Mouse (Mus musculus) limb, embryonic 13.5 days (tissue): ENCODE results near the gene Arap1. TPM values are rescaled to one million over a fixed set of nuclear protein-coding genes. Genes with fewer than 3 reads are reported as not detected.
A peak's percentile ranks its signal among the peaks of the same experiment; 100 is the strongest.

Experiments used
- ATAC-seq: fragments of 200-750 bp; cut with Nextera tagmentation; 2 replicates; pipeline ENCODE4 v1.8.0; 2017; ENCODE audit warnings: low read depth, moderate number of reproducible peaks, moderate TSS enrichment; ENCODE audit not compliant: low FRiP score
- H3K27ac ChIP-seq: fragments of 300-500 bp; sonication (generic); 2 replicates; pipeline ENCODE4 v1.5.1; 2015; ENCODE audit warnings: inconsistent platforms, mild to moderate bottlenecking, moderate library complexity
- H3K27me3 ChIP-seq: fragments of 300-500 bp; sonication (generic); 2 replicates; pipeline ENCODE4 v1.6.1; 2015; ENCODE audit warnings: mild to moderate bottlenecking, inconsistent platforms
- H3K36me3 ChIP-seq: fragments of 300-500 bp; sonication (generic); 2 replicates; pipeline ENCODE4 v1.6.1; 2015; ENCODE audit warnings: inconsistent platforms, mild to moderate bottlenecking, moderate library complexity
- H3K4me1 ChIP-seq: fragments of 300-500 bp; sonication (generic); 2 replicates; pipeline ENCODE4 v1.6.1; 2015; ENCODE audit warnings: inconsistent platforms
- H3K4me2 ChIP-seq: fragments of 300-500 bp; sonication (generic); replicated peaks from 2 replicates; pipeline ENCODE4 v1.6.1; 2015; ENCODE audit warnings: inconsistent platforms, mild to moderate bottlenecking, moderate library complexity
- H3K4me3 ChIP-seq: fragments of 300-500 bp; sonication (generic); 2 replicates; pipeline ENCODE4 v1.5.1; 2015; ENCODE audit warnings: moderate library complexity, mild to moderate bottlenecking, inconsistent platforms
- H3K9ac ChIP-seq: fragments of 300-500 bp; sonication (generic); 2 replicates; pipeline ENCODE4 v1.6.1; 2015; ENCODE audit warnings: mild to moderate bottlenecking, inconsistent platforms
- H3K9me3 ChIP-seq: fragments of 300-500 bp; sonication (generic); 2 replicates; pipeline ENCODE4 v1.6.1; 2016; ENCODE audit warnings: inconsistent platforms
- WGBS: fragments of 180-500 bp; shearing (Covaris S2); methylation state at CpG from one replicate; pipeline ENCODE4 v1.1.7; 2015; 5-methylcytosine and 5-hydroxymethylcytosine counted together
- polyA plus RNA-seq: library from polyadenylated mRNA; unstranded; fragments of >200 nt; fragmentation: Nextera tagmentation; extraction: Ambion mirVana; gene quantifications from 2 replicates; pipeline ENCODE4 v1.2.1, GENCODE M21; 2015

Gene Arap1
- polyA plus RNA-seq, 1 experiment from 2014 or later = 45.6 TPM

DNA sequence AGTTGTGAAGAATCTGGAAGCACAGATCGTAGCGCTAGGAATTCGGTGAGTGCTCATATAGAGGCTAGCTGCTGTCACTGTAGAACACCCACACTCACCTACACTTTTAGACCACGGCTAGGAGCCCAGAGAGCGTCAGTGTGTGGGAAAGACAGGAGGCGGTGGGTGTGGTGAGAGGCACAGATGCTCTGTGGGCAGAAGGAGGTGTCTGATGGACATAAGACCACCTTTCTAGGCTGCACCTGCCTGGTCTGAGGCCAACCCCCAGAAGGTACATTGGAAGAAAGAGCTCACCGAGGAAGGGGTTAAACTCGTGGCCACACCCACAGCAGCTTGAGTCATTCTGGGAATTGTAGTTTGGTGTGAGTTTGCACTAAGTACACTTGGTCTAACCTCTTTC is 78.8 kb downstream of the Arap1 start:
- Histone ChIP-seq H3K36me3 (no peaks in the 10 kb centered on the region), H3K4me2 (no peak overlapping the region), H3K27me3 (peaks cover 8% of the 10 kb centered on the region; the same call in 1 of the 2 replicates), H3K9ac (no peak overlapping the region), H3K9me3 (no peaks in the 10 kb centered on the region), H3K27ac (no peak overlapping the region), H3K4me3 (no peak overlapping the region), H3K4me1 (no peaks in the 10 kb centered on the region)
- 68% methylated on average over 8 of the region's 8 CpGs for WGBS
- no peak for ATAC-seq

DNA sequence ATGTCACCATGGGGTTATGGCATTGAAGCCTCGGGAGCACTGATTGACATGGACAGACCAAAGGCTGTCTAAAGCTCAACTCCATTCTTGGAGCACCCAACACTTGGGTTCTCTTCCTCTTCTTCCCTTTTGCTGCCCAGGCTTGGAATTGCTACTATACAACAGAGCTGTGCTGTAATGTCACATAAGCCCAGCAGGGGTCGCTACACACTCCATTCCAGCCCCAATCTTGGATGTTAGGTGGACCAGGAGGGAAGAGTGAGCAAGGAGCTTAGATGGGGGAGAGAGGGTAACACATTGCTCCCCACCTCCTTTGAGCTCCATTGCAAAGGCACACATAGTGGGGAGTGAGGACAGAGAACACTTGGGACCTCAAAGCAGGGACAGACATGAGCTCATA is 79.9 kb downstream of the Arap1 start:
- H3K27ac ChIP-seq = no peak overlapping the region
- WGBS = 8% methylated on average over 2 of the region's 2 CpGs
- H3K36me3 ChIP-seq = no peaks in the 10 kb centered on the region
- H3K27me3 ChIP-seq = 0 out of 2 replicates have a peak, but pooled peaks cover 4% of the 10 kb centered on the region
- H3K9me3 ChIP-seq = no peaks in the 10 kb centered on the region
- H3K4me3 ChIP-seq = no peak overlapping the region
- no peak overlapping the region for H3K9ac ChIP-seq
- H3K4me2 ChIP-seq = no peak overlapping the region
- no peaks in the 10 kb centered on the region for H3K4me1 ChIP-seq
- no peak for ATAC-seq

- Histone ChIP-seq H3K27ac (no peak overlapping the region), H3K27me3 (no peaks in the 10 kb centered on the region), H3K4me2 (no peak overlapping the region), H3K4me1 (no peaks in the 10 kb centered on the region), H3K36me3 (no peaks in the 10 kb centered on the region), H3K4me3 (no peak overlapping the region), H3K9ac (no peak overlapping the region), H3K9me3 (no peaks in the 10 kb centered on the region)
- ATAC-seq = no peak
- 52% methylated on average over 6 of the region's 6 CpGs for WGBS
Measured at GRCm38 (mm10) chr7:101435038-101435437, 87.2 kb downstream of the Arap1 start.

DNA sequence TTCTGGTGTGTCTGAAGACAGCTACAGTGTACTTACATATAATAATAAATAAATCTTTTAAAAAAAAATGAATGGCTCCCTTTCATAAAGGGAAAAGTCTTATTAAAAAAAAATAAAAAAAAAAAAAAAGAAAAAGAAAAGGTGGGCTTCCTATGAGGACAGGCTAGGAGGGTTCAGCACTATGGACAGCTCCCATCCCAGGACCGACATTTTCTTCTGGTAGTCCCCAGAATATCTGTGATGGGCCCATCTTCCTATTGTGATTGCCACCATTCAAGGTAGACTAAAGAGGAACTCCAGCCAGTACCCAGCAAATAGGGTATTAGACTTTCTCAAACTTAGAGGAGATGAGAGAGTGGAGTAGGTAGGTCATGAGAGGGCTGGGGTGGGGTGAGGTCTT is 90.0 kb downstream of the Arap1 start:
- H3K27ac ChIP-seq = no peak overlapping the region
- H3K27me3 ChIP-seq = peaks cover 7% of the 10 kb centered on the region
- 6% methylated on average over 1 of the region's 1 CpGs for WGBS
- no peak for ATAC-seq
- no peaks in the 10 kb centered on the region for H3K9me3 ChIP-seq
- no peak overlapping the region for H3K4me2 ChIP-seq
- no peaks in the 10 kb centered on the region for H3K36me3 ChIP-seq
- H3K4me1 ChIP-seq = no peaks in the 10 kb centered on the region
- no peak overlapping the region for H3K4me3 ChIP-seq
- no peak overlapping the region for H3K9ac ChIP-seq

DNA sequence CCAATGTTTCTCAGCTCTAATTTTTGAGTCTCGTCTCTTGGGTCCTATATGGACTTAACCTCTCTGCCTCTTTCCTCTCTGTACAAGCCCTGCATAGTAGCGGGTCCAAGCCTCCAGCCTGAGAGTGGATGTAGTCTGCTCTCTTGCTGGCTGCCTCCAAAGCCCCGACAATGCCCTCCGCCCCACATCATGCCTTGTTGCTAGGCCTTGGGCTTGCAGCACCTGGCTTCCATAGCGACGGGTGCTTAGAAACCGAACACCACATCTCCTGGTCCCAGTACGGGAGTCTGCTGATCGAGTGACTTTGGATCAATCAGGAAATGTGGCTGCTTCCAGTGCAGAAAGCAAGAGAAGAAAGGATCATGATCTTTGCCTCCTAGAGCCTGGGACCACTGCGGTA is 95.2 kb downstream of the Arap1 start:
- Histone ChIP-seq H3K9me3 (no peaks in the 10 kb centered on the region), H3K36me3 (no peaks in the 10 kb centered on the region), H3K4me1 (no peaks in the 10 kb centered on the region), H3K27me3 (peaks cover 7% of the 10 kb centered on the region), H3K4me2 (no peak overlapping the region), H3K27ac (no peak overlapping the region), H3K4me3 (no peak overlapping the region), H3K9ac (no peak overlapping the region)
- 63% methylated on average over 10 of the region's 10 CpGs for WGBS
- no peak for ATAC-seq

DNA sequence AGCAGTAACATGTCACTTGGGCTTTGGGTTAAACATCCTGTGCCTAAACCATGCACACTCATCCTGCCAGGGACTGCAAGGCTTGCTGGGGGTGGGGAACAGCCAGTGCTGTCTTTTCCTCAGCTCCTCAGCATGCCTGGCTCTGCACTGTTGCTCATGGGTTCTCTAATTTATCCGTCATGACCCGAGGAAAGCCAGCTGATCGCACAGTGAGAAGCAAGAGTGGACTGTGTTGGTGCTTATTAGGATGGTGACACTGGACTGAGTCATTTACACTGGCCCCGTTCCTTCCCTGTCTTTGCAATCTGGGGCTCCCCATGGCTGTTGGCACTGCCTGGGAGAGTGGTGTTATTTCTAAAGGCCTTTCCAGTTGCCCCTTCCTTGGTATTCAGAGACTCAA is 96.3 kb downstream of the Arap1 start:
- Histone ChIP-seq H3K4me2 (no peak overlapping the region), H3K9ac (no peak overlapping the region), H3K9me3 (no peaks in the 10 kb centered on the region), H3K4me3 (no peak overlapping the region), H3K36me3 (no peaks in the 10 kb centered on the region), H3K4me1 (no peaks in the 10 kb centered on the region), H3K27me3 (peaks cover 7% of the 10 kb centered on the region), H3K27ac (no peak overlapping the region)
- 84% methylated on average over 4 of the region's 4 CpGs for WGBS
- ATAC-seq = no peak

DNA sequence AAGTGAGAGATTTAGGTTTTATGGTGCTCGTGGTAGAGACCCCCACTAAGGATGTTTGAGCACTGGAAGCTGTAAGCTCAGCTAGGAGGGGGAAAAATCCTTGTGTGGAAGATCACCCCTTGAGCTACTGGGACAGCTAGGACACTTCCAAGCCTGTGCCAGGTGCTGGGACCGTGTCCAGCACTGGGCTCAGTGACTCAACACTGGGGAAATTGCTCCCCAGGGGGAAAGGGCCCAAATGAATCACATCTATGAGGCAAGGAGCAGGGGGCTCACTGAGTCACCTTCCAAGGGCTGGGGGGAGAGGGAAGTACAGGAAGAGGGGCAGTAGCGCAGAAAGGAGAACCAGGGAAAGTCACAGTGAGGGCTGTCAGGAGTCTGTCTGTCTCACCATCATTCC is 102.0 kb downstream of the Arap1 start:
- H3K4me1 ChIP-seq = no peaks in the 10 kb centered on the region
- H3K36me3 ChIP-seq = no peaks in the 10 kb centered on the region
- no peak overlapping the region for H3K9ac ChIP-seq
- peaks cover 43% of the 10 kb centered on the region for H3K27me3 ChIP-seq
- H3K4me3 ChIP-seq = no peak overlapping the region
- no peak overlapping the region for H3K27ac ChIP-seq
- no peak overlapping the region for H3K4me2 ChIP-seq
- WGBS = 32% methylated on average over 3 of the region's 3 CpGs
- H3K9me3 ChIP-seq = no peaks in the 10 kb centered on the region
- no peak for ATAC-seq

DNA sequence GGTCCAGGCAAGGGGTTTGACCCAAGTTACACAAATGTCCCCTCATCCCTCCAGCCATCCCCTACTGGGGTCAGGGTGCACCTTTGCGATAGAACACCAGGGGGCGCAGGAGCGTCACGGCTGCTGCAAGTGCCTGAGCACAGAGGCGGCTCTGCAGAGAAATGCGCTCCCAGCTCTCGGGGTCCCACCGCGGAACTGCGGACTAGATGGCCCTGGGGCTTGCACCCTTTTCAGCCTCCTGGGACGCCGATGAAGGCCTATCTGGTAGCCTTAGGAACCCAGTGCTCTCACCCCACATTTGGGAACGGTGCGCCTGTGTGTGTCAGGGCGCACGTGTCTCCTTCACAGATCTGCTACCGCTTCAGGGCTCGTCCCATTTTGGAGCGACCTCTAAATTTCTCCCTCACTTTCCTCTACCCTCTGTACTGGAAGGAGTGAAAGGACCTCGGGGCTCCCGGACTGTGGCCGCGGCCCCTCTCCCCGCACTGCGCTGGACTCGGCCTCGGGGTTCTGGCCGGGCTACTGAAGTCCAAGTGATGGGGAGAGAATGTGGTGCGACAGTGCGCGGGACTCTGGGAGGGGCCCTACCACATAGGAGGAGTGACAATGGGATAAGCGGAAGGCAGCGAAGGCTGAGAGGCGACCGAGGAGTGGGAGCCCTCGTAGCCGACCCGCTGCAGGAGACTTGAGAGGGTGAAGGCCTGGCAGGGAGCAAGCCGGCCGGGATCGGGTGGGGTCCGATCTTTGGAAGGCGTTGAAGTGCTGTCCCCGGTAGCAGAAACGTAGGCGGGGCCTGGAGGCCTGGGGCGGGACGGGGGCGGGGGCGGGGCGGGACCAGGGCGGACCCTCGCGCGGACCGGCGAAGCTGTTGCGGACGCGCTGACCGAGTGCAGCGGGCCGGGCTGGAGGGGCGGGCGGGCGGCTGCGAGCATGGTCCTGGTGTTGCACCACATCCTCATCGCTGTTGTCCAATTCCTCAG is 102.8 kb downstream of the Arap1 start:
- under 1% methylated on average over 53 of the region's 68 CpGs for WGBS
- H3K27ac ChIP-seq = no peak overlapping the region
- H3K27me3 ChIP-seq = peaks cover 51% of the 10 kb centered on the region
- H3K9me3 ChIP-seq = no peaks in the 10 kb centered on the region
- ATAC-seq = peak; percentile 75
- no peaks in the 10 kb centered on the region for H3K36me3 ChIP-seq
- peak overlapping the region; percentile 58 for H3K4me3 ChIP-seq
- peak overlapping the region; percentile 99 for H3K4me2 ChIP-seq
- no peaks in the 10 kb centered on the region for H3K4me1 ChIP-seq
- H3K9ac ChIP-seq = peak overlapping the region; percentile 58

DNA sequence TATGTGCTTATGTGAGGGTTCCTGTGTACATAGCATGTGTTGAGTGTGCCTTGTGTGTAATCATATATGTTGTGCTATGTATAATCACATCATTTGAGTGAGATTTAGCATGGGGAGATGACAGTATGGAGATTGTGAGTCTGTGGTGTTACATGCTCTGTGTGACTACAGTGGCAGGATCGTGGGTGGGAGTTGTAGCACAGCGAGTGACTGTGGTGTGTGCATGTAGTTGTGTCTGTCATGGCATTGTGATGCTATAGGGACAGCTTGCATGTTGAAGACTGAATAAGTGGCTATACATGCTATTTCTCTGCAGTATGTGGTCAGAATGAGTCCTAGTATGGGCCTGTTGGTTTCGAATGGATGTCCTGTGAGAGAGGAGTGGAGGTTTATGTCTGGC is 104.8 kb downstream of the Arap1 start:
- H3K27ac ChIP-seq = no peak overlapping the region
- no peak for ATAC-seq
- no peaks in the 10 kb centered on the region for H3K9me3 ChIP-seq
- peaks cover 56% of the 10 kb centered on the region for H3K27me3 ChIP-seq
- no peaks in the 10 kb centered on the region for H3K36me3 ChIP-seq
- no peak overlapping the region for H3K9ac ChIP-seq
- WGBS = 84% methylated on average over 3 of the region's 3 CpGs
- no peaks in the 10 kb centered on the region for H3K4me1 ChIP-seq
- peak overlapping the region; percentile 99; the same call in 1 of the 2 replicates for H3K4me2 ChIP-seq
- H3K4me3 ChIP-seq = no peak overlapping the region

GRCm38 (mm10) chr7:101453296-101453695 is 105.4 kb downstream of the Arap1 start:
- no peak overlapping the region for H3K27ac ChIP-seq
- peak overlapping the region; percentile 99; the same call in 1 of the 2 replicates for H3K4me2 ChIP-seq
- H3K9ac ChIP-seq = no peak overlapping the region
- no peak overlapping the region for H3K4me3 ChIP-seq
- H3K4me1 ChIP-seq = no peaks in the 10 kb centered on the region
- H3K9me3 ChIP-seq = no peaks in the 10 kb centered on the region
- peaks cover 56% of the 10 kb centered on the region for H3K27me3 ChIP-seq
- H3K36me3 ChIP-seq = no peaks in the 10 kb centered on the region
- WGBS = 89% methylated on average over 3 of the region's 3 CpGs
- no peak for ATAC-seq

GRCm38 (mm10) chr7:101453725-101454124 is 105.9 kb downstream of the Arap1 start:
- H3K27me3 ChIP-seq = peaks cover 56% of the 10 kb centered on the region
- 39% methylated on average over 8 of the region's 8 CpGs for WGBS

GRCm38 (mm10) chr7:101454479-101454878 is 106.6 kb downstream of the Arap1 start:
- Histone ChIP-seq H3K27me3 (peaks cover 63% of the 10 kb centered on the region), H3K9me3 (no peaks in the 10 kb centered on the region), H3K4me3 (no peak overlapping the region), H3K36me3 (no peaks in the 10 kb centered on the region), H3K4me2 (no peak overlapping the region), H3K27ac (no peak overlapping the region), H3K4me1 (no peaks in the 10 kb centered on the region), H3K9ac (no peak overlapping the region)
- WGBS = 85% methylated on average over 9 of the region's 9 CpGs
- ATAC-seq = no peak

More at GRCm38 (mm10) chr7:101453725-101454124, 105.9 kb downstream of the Arap1 start:
- Histone ChIP-seq H3K36me3 (no peaks in the 10 kb centered on the region), H3K4me2 (no peak overlapping the region), H3K4me3 (no peak overlapping the region), H3K9me3 (no peaks in the 10 kb centered on the region), H3K9ac (no peak overlapping the region), H3K27ac (no peak overlapping the region), H3K4me1 (no peaks in the 10 kb centered on the region)
- no peak for ATAC-seq
